Mouse (Mus musculus) embryonic facial prominence, embryonic 11.5 days (tissue): ENCODE results near the gene Prss44. TPM values are rescaled to one million over a fixed set of nuclear protein-coding genes. Genes with fewer than 3 reads are reported as not detected.
"Not testable (repeated sequence)": the region's sequence is repeated elsewhere in the genome, so short reads cannot be mapped to it uniquely, and the experiment has no call there.

Experiments
- ATAC-seq: fragments of 200-750 bp; cut with Nextera tagmentation; replicated peaks from 2 replicates; pipeline ENCODE4 v1.8.0; 2017; ENCODE audit warnings: low read depth; ENCODE audit not compliant: insufficient number of reproducible peaks, low FRiP score, low TSS enrichment
- DNase-seq: peaks from one replicate; pipeline ENCODE4 v3.0.0-alpha.2; 2015; ENCODE audit warnings: low spot score
- H3K27ac ChIP-seq: fragments of 300-500 bp; sonication (generic); replicated peaks from 2 replicates; pipeline ENCODE4 v1.5.1; 2014; ENCODE audit warnings: mild to moderate bottlenecking, low read depth, low read length, control low read depth
- H3K27me3 ChIP-seq: fragments of 300-500 bp; sonication (generic); 2 replicates; pipeline ENCODE4 v1.6.1; 2014; ENCODE audit warnings: mild to moderate bottlenecking, low read length, moderate library complexity, mixed read lengths; ENCODE audit not compliant: control insufficient read depth, insufficient read depth
- H3K36me3 ChIP-seq: fragments of 300-500 bp; sonication (generic); replicated peaks from 2 replicates; pipeline ENCODE4 v1.6.1; 2014; ENCODE audit warnings: low read depth, mild to moderate bottlenecking, low read length, moderate library complexity, mixed read lengths; ENCODE audit not compliant: control insufficient read depth, insufficient read depth
- H3K4me1 ChIP-seq: fragments of 300-500 bp; sonication (generic); 2 replicates; pipeline ENCODE4 v1.6.1; 2014; ENCODE audit warnings: low read length, mixed read lengths; ENCODE audit not compliant: control insufficient read depth, insufficient read depth
- H3K4me2 ChIP-seq: fragments of 300-500 bp; sonication (generic); 2 replicates; pipeline ENCODE4 v1.6.1; 2014; ENCODE audit warnings: low read depth, mild to moderate bottlenecking, control low read depth, low read length, moderate library complexity
- H3K4me3 ChIP-seq: fragments of 300-500 bp; sonication (generic); 2 replicates; pipeline ENCODE4 v1.5.1; 2014; ENCODE audit warnings: low read depth, low read length, control low read depth
- H3K9ac ChIP-seq: fragments of 300-500 bp; sonication (generic); replicated peaks from 2 replicates; pipeline ENCODE4 v1.6.1; 2014; ENCODE audit warnings: mild to moderate bottlenecking, control low read depth, low read length
- H3K9me3 ChIP-seq: fragments of 300-500 bp; sonication (generic); replicated peaks from 2 replicates; pipeline ENCODE4 v1.6.1; 2016; ENCODE audit warnings: mild to moderate bottlenecking, low read length, inconsistent platforms, mixed read lengths; ENCODE audit not compliant: control insufficient read depth
- WGBS: fragments of 180-500 bp; shearing (Covaris S2); extraction: QIAGEN DNeasy Blood & Tissue Kit; methylation state at CpG from one replicate; pipeline ENCODE4 v1.1.7; 2014; 5-methylcytosine and 5-hydroxymethylcytosine counted together
- polyA plus RNA-seq: library from polyadenylated mRNA; unstranded; fragments of >200 nt; fragmentation: Nextera tagmentation; extraction: Ambion mirVana; gene quantifications from 2 replicates; pipeline ENCODE4 v1.2.1, GENCODE M21; 2014

Prss44 gene
- polyA plus RNA-seq, 1 experiment from 2014 or later: not detected

GRCm38 (mm10) chr9:110803294-110803693, 10.5 kb upstream of the Prss44 start:
- 64% methylated on average over 4 of the region's 4 CpGs for WGBS
- DNase-seq (no peak), ATAC-seq (no peak)
- H3K9ac ChIP-seq: no peak overlapping the region
- no peaks in the 10 kb centered on the region for H3K9me3 ChIP-seq
- H3K4me3 ChIP-seq: no peak overlapping the region
- no peak overlapping the region for H3K4me2 ChIP-seq
- no peak overlapping the region for H3K27ac ChIP-seq
- H3K27me3 ChIP-seq: no peaks in the 10 kb centered on the region
- H3K4me1 ChIP-seq: no peaks in the 10 kb centered on the region
- no peaks in the 10 kb centered on the region for H3K36me3 ChIP-seq

- WGBS: 88% methylated on average over 4 of the region's 4 CpGs
- no peak for DNase-seq
- Histone ChIP-seq H3K36me3 (no peaks in the 10 kb centered on the region), H3K4me2 (no peak overlapping the region), H3K4me1 (no peaks in the 10 kb centered on the region), H3K4me3 (no peak overlapping the region), H3K27me3 (no peaks in the 10 kb centered on the region), H3K27ac (no peak overlapping the region), H3K9ac (no peak overlapping the region), H3K9me3 (no peaks in the 10 kb centered on the region)
- no peak for ATAC-seq
These were observed 3.7 kb upstream of the Prss44 start for GRCm38 (mm10) chr9:110810051-110810450.

GRCm38 (mm10) chr9:110820546-110820945, 6.8 kb downstream of the Prss44 start:
- not testable (repeated sequence) for DNase-seq, H3K9me3 ChIP-seq, ATAC-seq, H3K4me1 ChIP-seq, H3K27me3 ChIP-seq, H3K27ac ChIP-seq, H3K4me3 ChIP-seq, H3K9ac ChIP-seq, H3K4me2 ChIP-seq, H3K36me3 ChIP-seq

GRCm38 (mm10) chr9:110821436-110821835, 7.6 kb downstream of the Prss44 start:
- H3K4me1 ChIP-seq: no peaks in the 10 kb centered on the region
- WGBS: 82% methylated on average over 7 of the region's 7 CpGs
- no peak overlapping the region for H3K4me3 ChIP-seq
- H3K36me3 ChIP-seq: no peaks in the 10 kb centered on the region
- no peak for ATAC-seq
- no peak overlapping the region for H3K4me2 ChIP-seq
- no peak overlapping the region for H3K9ac ChIP-seq
- no peak overlapping the region for H3K27ac ChIP-seq
- H3K27me3 ChIP-seq: no peaks in the 10 kb centered on the region
- no peaks in the 10 kb centered on the region for H3K9me3 ChIP-seq
- DNase-seq: no peak

GRCm38 (mm10) chr9:110825426-110825825, 11.6 kb downstream of the Prss44 start:
- Histone ChIP-seq H3K27ac (no peak overlapping the region), H3K4me2 (no peak overlapping the region), H3K4me1 (no peaks in the 10 kb centered on the region), H3K36me3 (no peaks in the 10 kb centered on the region), H3K9ac (no peak overlapping the region), H3K4me3 (no peak overlapping the region), H3K27me3 (no peaks in the 10 kb centered on the region), H3K9me3 (no peaks in the 10 kb centered on the region)
- WGBS: 75% methylated on average over 4 of the region's 4 CpGs
- ATAC-seq (no peak), DNase-seq (no peak)

- Histone ChIP-seq H3K4me2 (no peak overlapping the region), H3K4me3 (no peak overlapping the region), H3K9ac (no peak overlapping the region), H3K9me3 (no peaks in the 10 kb centered on the region), H3K27me3 (no peaks in the 10 kb centered on the region), H3K27ac (no peak overlapping the region), H3K36me3 (no peaks in the 10 kb centered on the region), H3K4me1 (no peaks in the 10 kb centered on the region)
- WGBS: 81% methylated on average over 7 of the region's 7 CpGs
- ATAC-seq (no peak), DNase-seq (no peak)
These were observed 12.0 kb downstream of the Prss44 start for GRCm38 (mm10) chr9:110825832-110826231.

- DNase-seq: no peak
- Histone ChIP-seq H3K9me3 (no peaks in the 10 kb centered on the region), H3K27me3 (no peaks in the 10 kb centered on the region), H3K9ac (no peak within 1 kb of the TSS), H3K4me3 (no peak within 1 kb of the TSS), H3K4me1 (no peaks in the 10 kb centered on the region), H3K36me3 (no peaks in the 10 kb centered on the region), H3K27ac (no peak within 1 kb of the TSS), H3K4me2 (no peak within 1 kb of the TSS)
- no peak for ATAC-seq
- WGBS: 75% methylated on average over 3 of the region's 3 CpGs
These were observed 12.6 kb downstream of the Prss44 start, which contains the start of gene Prss43 for GRCm38 (mm10) chr9:110826390-110826789. Gene Prss43, plus strand, starts transcription at chr9:110826690.

GRCm38 (mm10) chr9:110833021-110833420, 19.2 kb downstream of the Prss44 start:
- no peak overlapping the region for H3K4me3 ChIP-seq
- H3K4me2 ChIP-seq: no peak overlapping the region
- H3K27ac ChIP-seq: no peak overlapping the region
- no peaks in the 10 kb centered on the region for H3K27me3 ChIP-seq
- H3K4me1 ChIP-seq: no peaks in the 10 kb centered on the region
- 80% methylated on average over 5 of the region's 5 CpGs for WGBS
- no peak overlapping the region for H3K9ac ChIP-seq
- DNase-seq (no peak), ATAC-seq (no peak)
- no peaks in the 10 kb centered on the region for H3K36me3 ChIP-seq
- H3K9me3 ChIP-seq: no peaks in the 10 kb centered on the region
